Mouse (Mus musculus) C2C12 (cell line): ENCODE measurements around the gene Ptpre. TPM values are rescaled to one million over a fixed set of nuclear protein-coding genes. Genes with fewer than 3 reads are reported as not detected.
A peak's percentile ranks its signal among the peaks of the same experiment; 100 is the strongest.

ENCODE experiments used
- H3K27me3 ChIP-seq: one replicate; pipeline ENCODE4 v1.6.1; 2011; ENCODE audit not compliant: control insufficient read depth, insufficient read depth, insufficient read length
- H3K36me3 ChIP-seq: one replicate; pipeline ENCODE4 v1.6.1; 2011; ENCODE audit not compliant: control insufficient read depth, insufficient read depth
- H3K4me3 ChIP-seq: one replicate; pipeline ENCODE4 v1.5.1; 2011; ENCODE audit warnings: mild to moderate bottlenecking, control low read depth; ENCODE audit not compliant: poor library complexity, insufficient read depth, severe bottlenecking
- H3K79me2 ChIP-seq: one replicate; pipeline ENCODE4 v1.6.1; 2011; ENCODE audit not compliant: control insufficient read depth, insufficient read depth
- H3K79me3 ChIP-seq: one replicate; pipeline ENCODE4 v1.6.1; 2011; ENCODE audit warnings: low read depth, control low read depth
- H3ac ChIP-seq: one replicate; pipeline ENCODE3; 2011; ENCODE audit warnings: low read depth; ENCODE audit not compliant: control insufficient read depth, insufficient read length
- CEBPB ChIP-seq: IDR thresholded peaks from one replicate; pipeline ENCODE4 v1.6.1; 2011; ENCODE audit warnings: low read depth, mild to moderate bottlenecking, control low read depth, moderate library complexity
- CTCF ChIP-seq: IDR thresholded peaks from one replicate; pipeline ENCODE4 v1.5.1; 2011; ENCODE audit not compliant: control insufficient read depth, insufficient read depth, insufficient read length
- FOSL1 ChIP-seq: IDR thresholded peaks from one replicate; pipeline ENCODE4 v1.8.0; 2011; ENCODE audit warnings: mild to moderate bottlenecking, low read length; ENCODE audit not compliant: poor library complexity, insufficient read depth, severe bottlenecking
- MAX ChIP-seq: IDR thresholded peaks from one replicate; pipeline ENCODE4 v1.6.1; 2011; ENCODE audit warnings: mild to moderate bottlenecking, control low read depth
- MYOD1 ChIP-seq: IDR thresholded peaks from one replicate; pipeline ENCODE4 v1.6.1; 2011; ENCODE audit warnings: low read depth; ENCODE audit not compliant: control insufficient read depth, insufficient read length
- MYOG ChIP-seq: IDR thresholded peaks from one replicate; pipeline ENCODE4 v1.6.1; 2011; ENCODE audit not compliant: control insufficient read depth, insufficient read length; ENCODE audit errors: extremely low read depth
- USF1 ChIP-seq: IDR thresholded peaks from one replicate; pipeline ENCODE4 v1.6.1; 2011; ENCODE audit warnings: low read depth, mild to moderate bottlenecking, control low read depth, moderate library complexity
- polyA plus RNA-seq: library from polyadenylated mRNA; unstranded; fragments of >200 nt; fragmentation: generic; extraction: Trizol; gene quantifications from one replicate; pipeline ENCODE4 v1.2.1, GENCODE M21; 2012; ENCODE audit warnings: missing spikeins

The Ptpre gene
- polyA plus RNA-seq, 1 experiment = 1.5 TPM

DNA sequence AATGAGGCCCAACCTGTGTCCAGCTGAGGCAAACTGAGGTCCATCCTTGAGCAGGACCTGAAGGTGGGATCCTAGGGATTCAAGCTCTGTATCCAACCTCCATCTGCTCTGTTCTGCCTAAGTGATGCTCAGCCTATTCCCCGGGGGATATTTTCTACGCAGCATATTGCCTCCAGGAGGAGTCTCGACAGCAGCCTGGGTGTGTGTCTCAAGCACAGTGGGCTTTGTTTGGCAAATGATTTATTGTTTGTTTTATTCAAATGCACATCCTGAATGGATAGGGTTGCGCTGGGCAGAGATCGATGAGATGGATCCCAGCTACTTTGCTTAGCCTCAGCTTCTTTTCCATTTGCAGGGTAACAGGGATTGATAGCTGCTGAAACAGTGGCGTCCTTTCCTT is 11.2 kb downstream of the Ptpre start:
- no peaks in the 10 kb centered on the region for H3K79me2 ChIP-seq
- no peak overlapping the region for H3K4me3 ChIP-seq
- TF ChIP-seq USF1 (no peak), CEBPB (no peak), FOSL1 (no peak), MAX (no peak), CTCF (no peak), MYOG (no peak), MYOD1 (no peak)
- H3ac ChIP-seq = no peak overlapping the region
- H3K79me3 ChIP-seq = no peaks in the 10 kb centered on the region
- no peaks in the 10 kb centered on the region for H3K36me3 ChIP-seq
- no peaks in the 10 kb centered on the region for H3K27me3 ChIP-seq

DNA sequence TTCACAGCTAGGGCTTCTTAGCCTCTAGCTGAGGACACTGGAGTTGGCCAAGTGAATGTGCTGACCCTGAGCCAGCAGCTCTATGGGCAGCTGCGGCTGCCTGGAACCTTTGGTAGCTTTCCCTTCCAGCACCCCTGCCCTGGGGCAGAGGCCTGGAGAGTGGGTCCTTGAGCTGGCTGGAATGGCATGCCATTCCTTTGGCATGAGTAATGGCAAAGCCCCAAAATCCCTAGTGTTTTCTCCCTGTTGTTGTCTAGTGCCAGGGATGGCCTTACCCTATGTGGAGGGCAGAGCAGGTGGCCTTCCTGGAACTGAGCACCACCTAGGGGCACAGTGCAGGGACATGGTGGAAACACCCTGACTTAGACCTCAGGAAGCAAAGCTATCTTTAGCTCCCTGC is 14.3 kb downstream of the Ptpre start:
- Histone ChIP-seq H3K79me3 (no peaks in the 10 kb centered on the region), H3K79me2 (no peaks in the 10 kb centered on the region), H3K36me3 (no peaks in the 10 kb centered on the region), H3K4me3 (no peak overlapping the region), H3K27me3 (no peaks in the 10 kb centered on the region), H3ac (no peak overlapping the region)
- TF ChIP-seq MYOD1 (peak; percentile 47), CTCF (no peak), MYOG (no peak), USF1 (no peak)

DNA sequence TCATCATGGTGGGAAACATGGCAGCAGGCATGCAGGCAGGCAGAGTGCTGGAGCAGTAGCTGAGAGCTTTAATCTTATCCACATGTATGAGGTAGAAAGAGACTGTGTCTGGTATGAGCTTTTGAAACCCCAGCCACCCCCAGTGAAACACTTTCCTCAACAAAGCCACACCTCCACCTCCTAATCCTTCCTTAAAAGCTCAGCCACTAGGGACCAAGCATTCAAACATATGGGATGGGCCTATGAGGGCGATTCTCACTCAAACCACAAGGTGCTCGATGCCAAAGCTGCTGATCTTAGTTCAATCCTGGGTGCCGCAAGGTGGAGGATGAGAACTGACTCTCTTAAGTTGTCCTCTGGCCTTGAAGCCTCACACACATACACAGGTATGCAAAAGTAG is 16.3 kb downstream of the Ptpre start:
- Histone ChIP-seq H3K4me3 (no peak overlapping the region), H3K79me3 (no peaks in the 10 kb centered on the region), H3K27me3 (no peaks in the 10 kb centered on the region), H3ac (no peak overlapping the region), H3K36me3 (no peaks in the 10 kb centered on the region), H3K79me2 (no peaks in the 10 kb centered on the region)
- TF ChIP-seq FOSL1 (no peak), MYOD1 (no peak), MAX (no peak), CEBPB (no peak), CTCF (no peak), USF1 (no peak)

DNA sequence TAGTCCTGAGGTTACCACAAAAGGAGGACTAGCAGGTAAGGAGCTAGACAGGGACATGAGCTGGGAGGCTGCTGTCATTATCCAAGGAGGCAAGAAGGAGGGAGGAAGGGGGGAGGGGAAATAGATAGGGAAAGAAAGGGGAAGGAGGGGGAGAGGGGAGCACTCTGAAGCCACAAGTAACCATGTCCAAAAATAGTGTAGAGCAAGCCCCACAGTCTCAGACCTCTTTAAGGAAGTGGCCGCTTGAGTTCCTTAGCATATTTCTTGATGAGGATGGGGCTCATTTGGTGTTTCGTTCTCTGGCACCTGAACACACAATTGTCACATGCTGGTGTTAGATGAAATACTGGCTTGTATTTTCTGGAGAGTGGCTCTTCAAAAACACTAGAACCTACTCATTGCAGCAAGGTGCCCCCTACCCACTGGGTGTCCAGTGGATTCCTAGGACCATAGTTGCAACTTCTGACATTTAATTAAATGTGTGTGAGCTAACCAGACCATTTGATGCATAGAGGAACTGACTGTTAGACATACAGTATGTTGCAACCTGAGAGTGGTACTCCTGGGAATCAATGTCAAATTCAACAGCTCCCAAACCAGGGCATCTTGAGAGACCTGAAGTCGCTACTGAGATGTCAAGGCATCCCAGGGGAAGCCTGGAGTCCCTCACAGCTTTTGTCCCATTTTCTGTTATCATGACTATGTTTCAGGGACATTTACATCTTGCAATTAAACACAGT is 19.6 kb downstream of the Ptpre start:
- Histone ChIP-seq H3K4me3 (no peak overlapping the region), H3K79me2 (no peaks in the 10 kb centered on the region), H3K36me3 (no peaks in the 10 kb centered on the region), H3K27me3 (no peaks in the 10 kb centered on the region), H3K79me3 (no peaks in the 10 kb centered on the region), H3ac (no peak overlapping the region)
- TF ChIP-seq MAX (no peak), CEBPB (no peak), CTCF (no peak), USF1 (no peak), MYOD1 (no peak), FOSL1 (no peak), MYOG (no peak)

DNA sequence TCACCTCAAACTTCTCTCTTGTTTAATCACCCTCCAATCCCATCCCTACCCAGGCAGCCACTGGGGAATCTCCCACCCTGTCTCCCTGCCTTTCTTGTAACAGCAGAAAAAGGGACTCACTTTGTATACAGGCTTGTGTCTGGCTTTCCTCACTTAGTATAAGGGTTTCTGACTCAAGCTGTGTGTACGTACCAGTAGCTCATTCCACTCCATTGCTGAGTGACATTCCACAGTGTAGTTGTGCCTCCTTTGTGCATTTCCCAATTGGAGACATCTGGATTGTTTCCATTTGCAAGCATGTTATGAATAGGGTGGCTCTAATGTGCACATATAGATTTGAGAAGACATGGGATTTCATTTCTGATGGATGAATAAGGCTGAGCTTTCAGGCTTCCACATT is 23.0 kb downstream of the Ptpre start:
- no peaks in the 10 kb centered on the region for H3K79me2 ChIP-seq
- no peak overlapping the region for H3K4me3 ChIP-seq
- TF ChIP-seq MYOD1 (no peak), USF1 (no peak)
- H3ac ChIP-seq = no peak overlapping the region
- H3K79me3 ChIP-seq = no peaks in the 10 kb centered on the region
- no peaks in the 10 kb centered on the region for H3K27me3 ChIP-seq
- no peaks in the 10 kb centered on the region for H3K36me3 ChIP-seq

DNA sequence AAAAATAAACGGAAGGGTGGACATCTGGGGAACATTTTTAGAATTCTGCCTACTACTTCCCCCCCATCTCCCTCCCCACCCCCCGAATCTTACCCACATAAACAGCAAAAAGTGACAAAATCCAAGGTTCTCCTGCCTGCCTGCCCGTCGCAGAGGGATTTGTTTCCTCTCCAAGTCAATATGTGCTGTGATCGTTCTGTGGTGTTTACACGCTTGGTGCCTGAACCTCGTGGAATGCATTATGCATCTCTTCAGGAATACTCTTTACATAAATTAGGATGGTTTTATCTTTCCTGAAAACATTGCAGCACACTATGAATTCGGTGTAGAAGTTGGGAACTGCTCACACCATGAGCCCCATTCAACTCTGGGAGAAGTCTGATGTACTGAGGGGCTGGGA is 26.7 kb downstream of the Ptpre start:
- Histone ChIP-seq H3K4me3 (no peak overlapping the region), H3K79me3 (no peaks in the 10 kb centered on the region), H3K36me3 (no peaks in the 10 kb centered on the region), H3K27me3 (no peaks in the 10 kb centered on the region), H3K79me2 (no peaks in the 10 kb centered on the region), H3ac (no peak overlapping the region)
- TF ChIP-seq MYOD1 = no peak
